Mouse (Mus musculus) C2C12 (cell line): ENCODE data around the gene Sh3tc1. TPM values are rescaled to one million over a fixed set of nuclear protein-coding genes. Genes with fewer than 3 reads are reported as not detected.

Experiments used
- H3K27me3 ChIP-seq: one replicate; pipeline ENCODE4 v1.6.1; 2011; ENCODE audit not compliant: control insufficient read depth, insufficient read depth, insufficient read length
- H3K36me3 ChIP-seq: one replicate; pipeline ENCODE4 v1.6.1; 2011; ENCODE audit not compliant: control insufficient read depth, insufficient read depth
- H3K4me3 ChIP-seq: one replicate; pipeline ENCODE4 v1.5.1; 2011; ENCODE audit warnings: mild to moderate bottlenecking, control low read depth; ENCODE audit not compliant: poor library complexity, insufficient read depth, severe bottlenecking
- H3K79me2 ChIP-seq: one replicate; pipeline ENCODE4 v1.6.1; 2011; ENCODE audit not compliant: control insufficient read depth, insufficient read depth
- H3K79me3 ChIP-seq: one replicate; pipeline ENCODE4 v1.6.1; 2011; ENCODE audit warnings: low read depth, control low read depth
- H3ac ChIP-seq: one replicate; pipeline ENCODE3; 2011; ENCODE audit warnings: low read depth; ENCODE audit not compliant: control insufficient read depth, insufficient read length
- CEBPB ChIP-seq: IDR thresholded peaks from one replicate; pipeline ENCODE4 v1.6.1; 2011; ENCODE audit warnings: low read depth, mild to moderate bottlenecking, control low read depth, moderate library complexity
- CTCF ChIP-seq: IDR thresholded peaks from one replicate; pipeline ENCODE4 v1.5.1; 2011; ENCODE audit not compliant: control insufficient read depth, insufficient read depth, insufficient read length
- FOSL1 ChIP-seq: IDR thresholded peaks from one replicate; pipeline ENCODE4 v1.8.0; 2011; ENCODE audit warnings: mild to moderate bottlenecking, low read length; ENCODE audit not compliant: poor library complexity, insufficient read depth, severe bottlenecking
- MAX ChIP-seq: IDR thresholded peaks from one replicate; pipeline ENCODE4 v1.6.1; 2011; ENCODE audit warnings: mild to moderate bottlenecking, control low read depth
- MYOD1 ChIP-seq: IDR thresholded peaks from one replicate; pipeline ENCODE4 v1.6.1; 2011; ENCODE audit warnings: low read depth; ENCODE audit not compliant: control insufficient read depth, insufficient read length
- MYOG ChIP-seq: IDR thresholded peaks from one replicate; pipeline ENCODE4 v1.6.1; 2011; ENCODE audit not compliant: control insufficient read depth, insufficient read length; ENCODE audit errors: extremely low read depth
- USF1 ChIP-seq: IDR thresholded peaks from one replicate; pipeline ENCODE4 v1.6.1; 2011; ENCODE audit warnings: low read depth, mild to moderate bottlenecking, control low read depth, moderate library complexity
- polyA plus RNA-seq: library from polyadenylated mRNA; unstranded; fragments of >200 nt; fragmentation: generic; extraction: Trizol; gene quantifications from one replicate; pipeline ENCODE4 v1.2.1, GENCODE M21; 2012; ENCODE audit warnings: missing spikeins

Sh3tc1 gene
- polyA plus RNA-seq, 1 experiment = 0.20 TPM

DNA sequence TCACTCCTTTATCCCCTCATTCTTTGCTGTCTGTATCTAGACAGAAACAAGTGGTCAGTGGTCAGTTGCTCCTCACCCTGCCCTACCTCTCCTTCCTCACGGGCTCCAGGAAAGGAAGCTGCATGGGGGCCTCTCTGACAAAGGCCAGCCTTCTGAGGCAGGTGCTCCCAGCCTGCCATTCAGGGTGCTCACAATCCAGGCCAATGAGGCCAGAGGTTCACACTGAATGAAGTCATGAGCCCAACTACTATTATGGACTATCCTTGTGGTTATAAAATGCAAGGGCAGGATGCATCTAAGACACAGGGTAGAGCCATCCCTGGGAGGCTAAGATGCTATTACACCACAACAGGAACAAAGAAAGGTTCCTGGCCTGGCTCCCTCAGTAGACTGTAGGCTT is 9.2 kb downstream of the Sh3tc1 start:
- no peak overlapping the region for H3ac ChIP-seq
- no peaks in the 10 kb centered on the region for H3K79me2 ChIP-seq
- no peaks in the 10 kb centered on the region for H3K36me3 ChIP-seq
- peaks cover 23% of the 10 kb centered on the region for H3K27me3 ChIP-seq
- no peaks in the 10 kb centered on the region for H3K79me3 ChIP-seq
- H3K4me3 ChIP-seq = no peak overlapping the region
- TF ChIP-seq MAX (no peak), USF1 (no peak), MYOG (no peak), FOSL1 (no peak), MYOD1 (no peak), CEBPB (no peak), CTCF (no peak)

DNA sequence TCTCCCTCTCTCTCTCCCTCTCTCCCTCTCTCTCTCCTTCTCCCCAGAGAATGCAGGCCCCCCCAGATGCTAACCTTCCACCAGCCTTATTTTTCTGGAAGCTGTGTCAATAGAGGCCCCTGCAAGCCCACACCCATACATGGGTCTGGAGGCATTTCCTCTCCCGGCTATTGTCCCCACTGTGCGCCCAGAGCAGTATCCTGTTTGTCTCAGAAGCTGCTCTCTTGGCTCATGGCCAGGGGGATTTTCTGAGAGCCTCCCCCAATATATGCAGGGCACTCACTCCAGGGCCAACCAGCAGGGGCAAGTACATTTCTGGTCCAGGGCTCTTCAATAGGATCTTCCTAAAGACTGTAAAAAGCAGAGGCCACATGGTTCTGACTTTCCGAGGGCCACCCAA is 9.9 kb downstream of the Sh3tc1 start:
- Histone ChIP-seq H3K79me2 (no peaks in the 10 kb centered on the region), H3K27me3 (peaks cover 21% of the 10 kb centered on the region), H3K36me3 (no peaks in the 10 kb centered on the region), H3ac (no peak overlapping the region), H3K79me3 (no peaks in the 10 kb centered on the region), H3K4me3 (no peak overlapping the region)
- no peak for TF ChIP-seq CTCF
- no peak for TF ChIP-seq MYOD1

DNA sequence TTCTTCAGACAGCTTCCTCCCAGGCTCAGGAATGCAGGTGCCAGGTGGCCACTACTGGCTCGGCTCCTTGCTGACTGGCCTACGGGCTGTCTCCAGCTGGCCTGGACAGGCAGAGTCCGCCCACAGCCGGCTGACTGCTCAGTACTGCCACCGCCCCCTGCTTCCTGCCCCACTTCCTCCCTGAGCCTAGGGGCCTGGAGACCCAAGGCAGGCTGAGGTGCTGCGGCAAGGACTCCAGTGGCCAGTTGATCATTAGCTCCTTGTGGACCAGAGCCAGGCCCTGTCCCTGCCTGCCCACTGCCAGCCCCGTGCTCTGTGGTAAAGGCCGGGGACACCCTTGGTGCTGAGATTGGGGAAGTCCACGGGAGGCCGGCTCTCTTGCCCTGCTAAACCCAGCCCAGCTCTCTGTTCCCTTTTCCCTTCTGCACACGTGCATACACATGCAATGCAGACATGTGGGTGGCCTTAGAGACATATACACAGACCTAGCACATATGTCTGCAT is 10.8 kb downstream of the Sh3tc1 start:
- H3K27me3 ChIP-seq = peaks cover 14% of the 10 kb centered on the region

DNA sequence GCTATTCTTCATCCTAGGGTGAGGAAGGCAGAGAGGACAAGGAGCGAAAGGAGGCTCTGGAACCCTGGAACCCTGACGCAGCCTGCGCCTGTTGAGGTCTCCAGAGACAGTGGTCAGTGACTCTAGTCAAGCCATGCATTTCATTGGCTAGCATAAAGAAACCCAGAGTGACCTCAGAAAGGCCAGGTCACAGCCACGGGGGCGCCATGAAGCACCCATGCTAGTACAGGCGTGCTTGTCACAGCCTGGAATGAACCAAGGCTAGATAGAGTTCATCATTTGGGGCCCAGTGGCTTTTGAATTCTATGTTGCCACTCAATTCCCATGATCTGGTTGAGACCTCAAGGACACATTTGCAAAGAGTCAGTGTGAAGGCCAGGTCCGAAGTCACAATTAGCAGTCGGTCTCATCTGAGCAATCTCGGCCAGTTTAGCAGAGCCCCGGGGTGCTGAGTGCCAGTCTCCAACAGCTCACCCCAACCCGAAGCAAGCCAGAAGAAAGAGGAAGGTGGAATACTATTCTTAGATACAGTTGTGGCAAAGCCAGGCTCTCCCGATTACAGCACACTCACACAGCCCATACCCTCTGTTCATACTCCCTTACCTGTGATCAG is 11.3 kb downstream of the Sh3tc1 start:
- TF ChIP-seq CEBPB (no peak), USF1 (no peak), CTCF (no peak), MYOD1 (no peak), FOSL1 (no peak), MYOG (no peak), MAX (no peak)

More for the DNA sequence above, 10.8 kb downstream of the Sh3tc1 start:
- no peak for TF ChIP-seq USF1
- TF ChIP-seq MAX = no peak
- no peak for TF ChIP-seq CEBPB
- no peak for TF ChIP-seq MYOG
- no peak for TF ChIP-seq MYOD1
- TF ChIP-seq CTCF = no peak
- no peak for TF ChIP-seq FOSL1
- H3K36me3 ChIP-seq = no peaks in the 10 kb centered on the region
- H3K79me3 ChIP-seq = no peaks in the 10 kb centered on the region
- no peaks in the 10 kb centered on the region for H3K79me2 ChIP-seq
- H3K4me3 ChIP-seq = no peak overlapping the region
- no peak overlapping the region for H3ac ChIP-seq

DNA sequence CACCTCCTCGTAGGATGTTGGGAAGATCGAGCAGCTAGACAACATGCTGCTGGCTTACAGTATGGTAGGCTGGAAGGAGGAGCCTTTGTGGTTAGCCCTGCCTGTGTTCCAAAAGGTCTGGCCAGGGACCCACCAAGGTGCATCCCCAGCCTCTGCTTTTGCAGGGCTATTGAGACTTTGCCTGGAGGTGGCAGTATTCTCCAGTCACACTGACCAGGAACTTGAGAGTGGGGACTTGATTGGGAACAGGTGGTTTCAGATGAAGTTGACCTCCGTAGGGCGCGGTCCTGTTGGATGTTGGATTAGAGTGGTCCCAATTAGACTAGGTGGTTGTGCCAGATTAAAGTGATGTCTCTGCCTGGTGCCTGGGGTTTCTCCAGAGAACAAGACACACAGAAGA is 12.3 kb downstream of the Sh3tc1 start:
- Histone ChIP-seq H3K36me3 (no peaks in the 10 kb centered on the region), H3K4me3 (no peak overlapping the region), H3ac (no peak overlapping the region), H3K79me3 (no peaks in the 10 kb centered on the region), H3K27me3 (peaks cover 2% of the 10 kb centered on the region), H3K79me2 (no peaks in the 10 kb centered on the region)
- no peak for TF ChIP-seq MAX
- TF ChIP-seq CEBPB = no peak
- no peak for TF ChIP-seq FOSL1
- TF ChIP-seq MYOD1 = no peak
- TF ChIP-seq MYOG = no peak

More for the DNA sequence above, 11.3 kb downstream of the Sh3tc1 start:
- H3K36me3 ChIP-seq = no peaks in the 10 kb centered on the region
- no peaks in the 10 kb centered on the region for H3K79me3 ChIP-seq
- H3K79me2 ChIP-seq = no peaks in the 10 kb centered on the region
- no peak overlapping the region for H3ac ChIP-seq
- H3K4me3 ChIP-seq = no peak overlapping the region
- peaks cover 8% of the 10 kb centered on the region for H3K27me3 ChIP-seq

DNA sequence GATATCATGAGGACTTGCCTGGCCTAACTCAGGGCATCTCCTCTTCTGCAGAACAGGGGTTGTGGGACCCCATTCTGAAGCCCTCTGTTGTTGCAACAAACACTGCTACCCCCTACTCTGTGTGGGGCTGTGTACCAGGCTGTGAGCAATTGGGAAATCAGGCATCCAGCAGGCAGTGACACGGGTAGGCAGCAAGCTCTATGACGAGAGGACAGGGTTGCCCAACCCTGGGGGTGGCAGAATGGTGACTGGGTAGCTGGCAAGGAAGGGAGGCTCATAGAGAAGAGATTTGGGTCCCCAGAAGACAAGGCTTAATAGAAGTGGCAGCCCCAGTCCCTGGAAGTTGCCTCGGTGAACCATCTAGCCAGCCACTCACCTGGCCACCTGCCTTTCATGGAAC is 13.9 kb downstream of the Sh3tc1 start:
- no peaks in the 10 kb centered on the region for H3K79me3 ChIP-seq

More for the DNA sequence above, 13.9 kb downstream of the Sh3tc1 start:
- Histone ChIP-seq H3K27me3 (no peaks in the 10 kb centered on the region), H3K36me3 (no peaks in the 10 kb centered on the region), H3K79me2 (no peaks in the 10 kb centered on the region), H3K4me3 (no peak overlapping the region), H3ac (no peak overlapping the region)
- TF ChIP-seq MYOD1 (no peak), CEBPB (no peak)
